8 mouse cellular contexts compared by ENCODE assay signal in the genomic region with DNA sequence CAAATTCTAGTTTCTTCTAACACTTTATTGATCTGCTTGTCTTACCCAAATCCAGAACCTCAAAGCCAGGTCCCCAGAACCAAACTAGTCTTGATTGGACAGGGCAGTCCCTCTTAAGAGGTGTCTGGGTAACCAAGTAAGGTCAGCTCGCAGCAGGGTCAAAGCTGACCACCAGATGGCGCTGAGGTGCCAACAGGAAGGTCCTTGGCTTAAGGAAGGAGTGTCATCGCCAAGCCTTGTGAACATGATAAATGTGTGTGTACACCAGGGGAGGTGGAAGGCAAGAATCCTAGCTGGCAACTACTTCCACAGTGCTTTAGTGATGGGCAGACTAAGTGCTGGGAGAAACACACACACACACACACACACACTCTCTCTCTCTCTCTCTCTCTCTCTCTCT. TPM values are rescaled to one million over a fixed set of nuclear protein-coding genes. Genes with fewer than 3 reads are reported as not detected.
A peak's percentile ranks its signal among the peaks of the same experiment; 100 is the strongest.
DNase-seq lines count a peak whose midpoint lies in the region; ATAC-seq and TF ChIP-seq lines count a peak whose summit lies in the region.

No protein-coding gene starts in this region.

- H3K4me3 ChIP-seq in hindbrain, postnatal 0 days (ENCODE audit: low read length), result no peak overlapping the region

- H3K9me3 ChIP-seq in hindbrain, postnatal 0 days (ENCODE audit: low read length), result no peaks in the 10 kb centered on the region

- H3K4me2 ChIP-seq in hindbrain, postnatal 0 days (ENCODE audit: low read depth, low read length), result no peak overlapping the region

- H3K9ac ChIP-seq in hindbrain, postnatal 0 days (replicated peaks; ENCODE audit: low read length), result no peak overlapping the region

- no peaks in the 10 kb centered on the region for H3K27me3 ChIP-seq in hindbrain, postnatal 0 days (ENCODE audit: insufficient read depth, low read length)

- no peaks in the 10 kb centered on the region for H3K36me3 ChIP-seq in hindbrain, postnatal 0 days (ENCODE audit: insufficient read depth, low read length)

- WGBS in hindbrain, postnatal 0 days, result 2% methylated on average over 3 of the region's 3 CpGs

- H3K27ac ChIP-seq in hindbrain, postnatal 0 days, result no peak overlapping the region

- DNase-seq in T-cell, adult 2 months (ENCODE audit: low spot score), result peak; percentile 85
- peak; percentile 95 for DNase-seq in cerebellum, adult 18-20 months
- peak; percentile 95 for DNase-seq in gastrocnemius, adult 18-20 months (ENCODE audit: low spot score)
- DNase-seq in hindbrain, postnatal 0 days (ENCODE audit: low spot score), result peak; percentile 96
- DNase-seq in left cerebral cortex, adult 11 months (ENCODE audit: low spot score), result peak; percentile 84
- peak; percentile 89 to 94 for DNase-seq in lung, postnatal 4 days
- DNase-seq in right cerebral cortex, postnatal 25 days, result peak; percentile 84
- peak; percentile 95 for DNase-seq in urinary bladder, postnatal 25 days (ENCODE audit: low spot score)

- no peaks in the 10 kb centered on the region; the same call in 1 of the 2 replicates for H3K4me1 ChIP-seq in hindbrain, postnatal 0 days (ENCODE audit: insufficient read depth, low read length)

- peak; percentile 41; the same call in 1 of the 2 replicates for ATAC-seq in hindbrain, postnatal 0 days

- peak; percentile 99 for TF ChIP-seq CTCF in hindbrain, postnatal 0 days (IDR thresholded peaks at IDR 0.05; ENCODE audit: low read depth)

RNA-seq across cellular contexts. Expression of a gene that starts 2.7 kb away (rescaled TPM):
- total RNA-seq in gastrocnemius, adult 18-20 months (2021), result 1 to 10 TPM; 2.9 to 4.0 TPM
- 10.6 and 14.7 TPM in 2 replicates for total RNA-seq in hindbrain, postnatal 0 days (2014; rRNA removed)
- polyA plus RNA-seq in hindbrain, postnatal 0 days (2015; fragmentation: Nextera tagmentation; extraction: Ambion mirVana), result 5.2 and 5.3 TPM in 2 replicates

RNA-seq across cellular contexts. Expression of a gene that starts 23.4 kb away (rescaled TPM):
- total RNA-seq in gastrocnemius, adult 18-20 months (2021), result not detected
- total RNA-seq in hindbrain, postnatal 0 days (2014; rRNA removed), result not detected in 2 replicates
- not detected in 2 replicates for polyA plus RNA-seq in hindbrain, postnatal 0 days (2015; fragmentation: Nextera tagmentation; extraction: Ambion mirVana)
